Mouse (Mus musculus) erythroblast, embryonic 14.5 days (primary cell): ENCODE results near the gene Kri1. TPM values are rescaled to one million over a fixed set of nuclear protein-coding genes. Genes with fewer than 3 reads are reported as not detected.
"Not testable (repeated sequence)": the region's sequence is repeated elsewhere in the genome, so short reads cannot be mapped to it uniquely, and the experiment has no call there.

Experiments used
- H3K27me3 ChIP-seq: 2 replicates; pipeline ENCODE4 v1.6.1; 2012; ENCODE audit warnings: inconsistent platforms; ENCODE audit not compliant: control insufficient read depth
- H3K36me3 ChIP-seq: 2 replicates; pipeline ENCODE4 v1.6.1; 2012; ENCODE audit warnings: mild to moderate bottlenecking, inconsistent platforms; ENCODE audit not compliant: control insufficient read depth
- H3K4me1 ChIP-seq: 2 replicates; pipeline ENCODE4 v1.6.1; 2012; ENCODE audit warnings: inconsistent platforms; ENCODE audit not compliant: control insufficient read depth
- H3K4me3 ChIP-seq: replicated peaks from 2 replicates; pipeline ENCODE3; 2012; ENCODE audit warnings: moderate library complexity, mild to moderate bottlenecking, inconsistent platforms
- H3K9me3 ChIP-seq: 2 replicates; pipeline ENCODE4 v1.6.1; 2012; ENCODE audit warnings: low read length, inconsistent platforms, mixed read lengths; ENCODE audit not compliant: control insufficient read depth
- GATA1 ChIP-seq: IDR thresholded peaks from 2 replicates; pipeline ENCODE4 v1.6.1; 2012; ENCODE audit warnings: low read length, inconsistent platforms, mixed read lengths
- TAL1 ChIP-seq: IDR thresholded peaks from 3 replicates; pipeline ENCODE4 v1.6.1; 2012; ENCODE audit warnings: low read length, inconsistent platforms, mixed read lengths
- polyA plus RNA-seq: library from polyadenylated mRNA; stranded (reverse); fragments of >175 nt; gene quantifications from 2 replicates; pipeline ENCODE4 v1.2.3, GENCODE M21; 2012

The Kri1 gene
- polyA plus RNA-seq, 1 experiment = 3.5 TPM

GRCm38 (mm10) chr9:21329041-21329440 is 41.3 kb upstream of the Kri1 start:
- H3K4me3 ChIP-seq = no peak overlapping the region
- peaks cover 12% of the 10 kb centered on the region for H3K4me1 ChIP-seq
- H3K9me3 ChIP-seq = no peaks in the 10 kb centered on the region
- no peaks in the 10 kb centered on the region; the same call in 1 of the 2 replicates for H3K36me3 ChIP-seq
- no peaks in the 10 kb centered on the region for H3K27me3 ChIP-seq
- TF ChIP-seq TAL1 (no peak), GATA1 (no peak)

- H3K36me3 ChIP-seq = no peaks in the 10 kb centered on the region; the same call in 1 of the 2 replicates
- H3K27me3 ChIP-seq = no peaks in the 10 kb centered on the region
- no peak overlapping the region for H3K4me3 ChIP-seq
- H3K9me3 ChIP-seq = no peaks in the 10 kb centered on the region
- peaks cover 17% of the 10 kb centered on the region for H3K4me1 ChIP-seq
- TF ChIP-seq TAL1 = no peak
- TF ChIP-seq GATA1 = no peak
These were observed 40.3 kb upstream of the Kri1 start for GRCm38 (mm10) chr9:21328041-21328440.

- Histone ChIP-seq H3K4me1 (peaks cover 19% of the 10 kb centered on the region), H3K27me3 (no peaks in the 10 kb centered on the region), H3K4me3 (no peak overlapping the region), H3K36me3 (no peaks in the 10 kb centered on the region; the same call in 1 of the 2 replicates), H3K9me3 (no peaks in the 10 kb centered on the region)
- TF ChIP-seq TAL1 = no peak
- no peak for TF ChIP-seq GATA1
These were observed 39.8 kb upstream of the Kri1 start for GRCm38 (mm10) chr9:21327569-21327968.

GRCm38 (mm10) chr9:21324269-21324668 is 36.5 kb upstream of the Kri1 start:
- no peaks in the 10 kb centered on the region for H3K27me3 ChIP-seq
- no peaks in the 10 kb centered on the region; the same call in 1 of the 2 replicates for H3K36me3 ChIP-seq
- 0 out of 2 replicates have a peak, but pooled peaks cover 2% of the 10 kb centered on the region for H3K9me3 ChIP-seq
- H3K4me3 ChIP-seq = no peak overlapping the region
- TF ChIP-seq TAL1 = no peak
- no peak for TF ChIP-seq GATA1
- peaks cover 47% of the 10 kb centered on the region for H3K4me1 ChIP-seq

- H3K27me3 ChIP-seq, H3K36me3 ChIP-seq, H3K9me3 ChIP-seq, H3K4me3 ChIP-seq: not testable (repeated sequence)
- peaks cover 50% of the 10 kb centered on the region for H3K4me1 ChIP-seq
These were observed 35.1 kb upstream of the Kri1 start for GRCm38 (mm10) chr9:21322917-21323297.

GRCm38 (mm10) chr9:21322211-21322916 is 34.6 kb upstream of the Kri1 start:
- Histone ChIP-seq H3K9me3 (0 out of 2 replicates have a peak, but pooled peaks cover 2% of the 10 kb centered on the region), H3K27me3 (no peaks in the 10 kb centered on the region), H3K4me3 (peak overlapping the region; percentile 81), H3K36me3 (no peaks in the 10 kb centered on the region; the same call in 1 of the 2 replicates), H3K4me1 (peaks cover 50% of the 10 kb centered on the region)
- TF ChIP-seq GATA1 (no peak), TAL1 (no peak)

GRCm38 (mm10) chr9:21321513-21321835 is 33.7 kb upstream of the Kri1 start:
- Histone ChIP-seq H3K27me3 (no peaks in the 10 kb centered on the region), H3K9me3 (0 out of 2 replicates have a peak, but pooled peaks cover 2% of the 10 kb centered on the region), H3K4me3 (peak overlapping the region; percentile 81), H3K36me3 (no peaks in the 10 kb centered on the region; the same call in 1 of the 2 replicates), H3K4me1 (peaks cover 50% of the 10 kb centered on the region)
- TF ChIP-seq GATA1 (no peak), TAL1 (no peak)

GRCm38 (mm10) chr9:21320619-21321512 is 33.1 kb upstream of the Kri1 start, which contains the start of gene Slc44a2:
Gene Slc44a2, plus strand, starts transcription at chr9:21320698.
- H3K4me1 ChIP-seq = peaks cover 51% of the 10 kb centered on the region
- no peak for TF ChIP-seq GATA1
- no peak for TF ChIP-seq TAL1

GRCm38 (mm10) chr9:21320280-21320618 is 32.5 kb upstream of the Kri1 start:
- Histone ChIP-seq H3K27me3 (no peaks in the 10 kb centered on the region), H3K36me3 (no peaks in the 10 kb centered on the region), H3K4me1 (peaks cover 56% of the 10 kb centered on the region), H3K4me3 (peak overlapping the region; percentile 81), H3K9me3 (0 out of 2 replicates have a peak, but pooled peaks cover 2% of the 10 kb centered on the region)
- no peak for TF ChIP-seq TAL1
- no peak for TF ChIP-seq GATA1

More at GRCm38 (mm10) chr9:21320619-21321512, 33.1 kb upstream of the Kri1 start, which contains the start of gene Slc44a2:
- peak within 1 kb of the TSS; percentile 81 for H3K4me3 ChIP-seq
- H3K27me3 ChIP-seq = no peaks in the 10 kb centered on the region
- 0 out of 2 replicates have a peak, but pooled peaks cover 2% of the 10 kb centered on the region for H3K9me3 ChIP-seq
- H3K36me3 ChIP-seq = no peaks in the 10 kb centered on the region; the same call in 1 of the 2 replicates
